Mouse (Mus musculus): ENCODE data around the gene Kcnb1.

GRCm38 (mm10) chr2:167186003-167186402 lies 4.0 kb downstream of the Kcnb1 start:
- TF ChIP-seq CTCF (conservative IDR thresholded peaks at IDR 0.05; ENCODE audit: low read length) (no peak), POU5F1 (IDR thresholded peaks at IDR 0.05; ENCODE audit: borderline replicate concordance, low read length) (no peak)
